Mouse (Mus musculus): ENCODE results near the gene Wwox. TPM values are rescaled to one million over a fixed set of nuclear protein-coding genes. Genes with fewer than 3 reads are reported as not detected.

Wwox gene
- polyA plus RNA-seq, 1 experiment from 2014 or later = 11.6 TPM

DNA sequence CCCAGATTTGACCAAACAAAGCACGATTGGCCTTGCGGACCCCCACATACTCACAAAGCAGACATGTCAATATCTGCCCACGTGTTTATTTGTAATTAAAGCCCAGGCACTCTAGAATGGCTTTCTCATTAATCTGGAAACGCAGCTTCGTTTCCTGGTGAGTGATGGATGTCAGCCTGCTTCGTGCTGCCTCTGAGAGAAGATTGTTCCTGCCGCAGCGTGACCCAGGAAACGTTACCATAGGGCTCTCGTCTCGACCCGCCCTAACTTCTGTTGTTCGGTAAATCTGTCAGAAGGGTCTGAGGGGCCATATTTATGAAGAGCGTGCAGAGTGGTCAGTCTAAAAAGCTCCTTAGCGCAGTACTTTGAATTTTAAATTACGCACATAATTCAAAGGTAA lies 164.9 kb downstream of the Wwox start:
- Histone ChIP-seq H3K36me3 (ENCODE audit: insufficient read depth, low read length) (no peaks in the 10 kb centered on the region), H3K4me2 (replicated peaks; ENCODE audit: low read depth, low read length) (no peak overlapping the region), H3K4me1 (ENCODE audit: insufficient read depth, low read depth, low read length) (no peaks in the 10 kb centered on the region), H3K4me3 (ENCODE audit: low read depth, low read length) (no peak overlapping the region), H3K27ac (ENCODE audit: low read length) (no peak overlapping the region), H3K9ac (replicated peaks; ENCODE audit: low read depth) (no peak overlapping the region), H3K9me3 (ENCODE audit: low read length) (no peaks in the 10 kb centered on the region), H3K27me3 (replicated peaks; ENCODE audit: insufficient read depth, low read length) (no peaks in the 10 kb centered on the region)
- ATAC-seq = no peak
- DNase-seq (ENCODE audit: low spot score) = no peak
- 47% methylated on average over 16 of the region's 16 CpGs for WGBS
- TF ChIP-seq CTCF (IDR thresholded peaks at IDR 0.05) = no peak
- no peak for TF ChIP-seq EP300 (IDR thresholded peaks at IDR 0.05)

DNA sequence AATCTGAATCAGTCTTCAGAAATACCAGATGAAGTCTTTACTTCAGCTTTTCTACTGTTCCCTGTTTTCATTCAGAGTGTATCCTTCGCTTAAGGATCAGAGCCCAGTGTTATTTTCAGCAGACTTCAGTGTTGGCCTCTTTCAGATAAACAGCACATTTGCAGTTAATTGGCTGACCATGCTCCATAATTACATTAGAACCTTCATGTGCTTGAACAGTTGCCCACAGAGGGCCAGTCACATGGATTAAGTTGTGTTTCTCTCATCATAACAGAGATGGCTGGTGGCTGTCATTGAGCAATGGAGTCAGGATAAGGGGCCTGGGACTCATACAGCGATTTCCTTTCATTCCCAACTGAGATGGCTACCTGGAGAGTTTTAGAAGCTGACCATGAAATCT lies 166.2 kb downstream of the Wwox start:
- WGBS = 83% methylated on average over 2 of the region's 2 CpGs
- Histone ChIP-seq H3K27ac (ENCODE audit: low read length) (no peak overlapping the region), H3K9ac (replicated peaks; ENCODE audit: low read depth) (no peak overlapping the region), H3K4me3 (ENCODE audit: low read depth, low read length) (no peak overlapping the region), H3K4me1 (ENCODE audit: insufficient read depth, low read depth, low read length) (no peaks in the 10 kb centered on the region), H3K4me2 (replicated peaks; ENCODE audit: low read depth, low read length) (no peak overlapping the region), H3K27me3 (replicated peaks; ENCODE audit: insufficient read depth, low read length) (no peaks in the 10 kb centered on the region), H3K36me3 (ENCODE audit: insufficient read depth, low read length) (no peaks in the 10 kb centered on the region), H3K9me3 (ENCODE audit: low read length) (no peaks in the 10 kb centered on the region)
- TF ChIP-seq EP300 (IDR thresholded peaks at IDR 0.05) = no peak
- no peak for TF ChIP-seq CTCF (IDR thresholded peaks at IDR 0.05)
- no peak for DNase-seq (ENCODE audit: low spot score)
- ATAC-seq = no peak

DNA sequence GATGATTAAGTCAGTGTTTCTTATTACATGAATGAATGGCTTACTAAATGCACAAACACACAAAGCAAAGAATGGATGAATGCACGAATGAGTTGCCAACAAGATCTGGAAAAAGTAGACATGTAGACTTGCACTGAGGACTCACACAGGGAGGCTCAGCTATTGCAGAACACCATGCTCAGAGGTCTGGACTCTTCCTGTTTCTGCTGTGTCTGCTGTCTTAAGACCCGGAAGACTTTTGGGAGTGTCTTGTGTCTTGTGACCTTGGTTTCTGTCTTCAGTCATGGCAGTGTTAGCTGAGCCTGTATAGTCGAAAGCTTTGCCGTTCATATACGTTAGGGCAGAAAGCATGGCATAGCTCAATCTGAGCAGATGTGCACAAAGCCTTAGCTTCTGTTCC lies 169.9 kb downstream of the Wwox start:
- Histone ChIP-seq H3K36me3 (ENCODE audit: insufficient read depth, low read length) (no peaks in the 10 kb centered on the region), H3K4me3 (ENCODE audit: low read depth, low read length) (no peak overlapping the region), H3K9ac (replicated peaks; ENCODE audit: low read depth) (no peak overlapping the region), H3K27me3 (replicated peaks; ENCODE audit: insufficient read depth, low read length) (no peaks in the 10 kb centered on the region), H3K4me2 (replicated peaks; ENCODE audit: low read depth, low read length) (no peak overlapping the region), H3K27ac (ENCODE audit: low read length) (no peak overlapping the region), H3K9me3 (ENCODE audit: low read length) (no peaks in the 10 kb centered on the region), H3K4me1 (ENCODE audit: insufficient read depth, low read depth, low read length) (no peaks in the 10 kb centered on the region; the same call in 1 of the 2 replicates)
- TF ChIP-seq CTCF (IDR thresholded peaks at IDR 0.05) = no peak
- no peak for TF ChIP-seq EP300 (IDR thresholded peaks at IDR 0.05)
- DNase-seq (ENCODE audit: low spot score) (no peak), ATAC-seq (no peak)
- WGBS = 90% methylated on average over 5 of the region's 5 CpGs

DNA sequence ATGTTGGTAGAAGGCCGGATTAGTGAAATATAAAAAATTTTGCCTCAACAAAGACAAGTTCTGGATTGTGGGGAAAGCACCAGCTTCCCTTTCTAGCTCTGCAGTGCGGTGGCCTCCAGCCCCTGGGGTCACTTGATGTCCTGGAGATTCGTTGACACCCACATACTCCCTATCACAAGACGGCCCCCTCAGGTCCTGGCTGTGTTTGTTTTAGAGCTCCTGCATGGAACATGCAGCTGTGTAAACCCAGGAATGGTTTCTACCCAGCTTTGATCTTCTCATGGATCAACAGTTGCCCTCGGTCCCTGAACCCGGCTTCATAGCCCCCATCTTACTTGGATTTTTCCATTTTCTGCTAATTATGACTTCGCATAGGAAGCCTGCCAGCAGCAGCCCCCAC lies 171.6 kb downstream of the Wwox start:
- no peaks in the 10 kb centered on the region for H3K36me3 ChIP-seq (ENCODE audit: insufficient read depth, low read length)
- 53% methylated on average over 7 of the region's 7 CpGs for WGBS
- ATAC-seq (no peak), DNase-seq (ENCODE audit: low spot score) (no peak)
- H3K9me3 ChIP-seq (ENCODE audit: low read length) = no peaks in the 10 kb centered on the region
- no peak overlapping the region for H3K27ac ChIP-seq (ENCODE audit: low read length)
- no peak overlapping the region for H3K4me2 ChIP-seq (replicated peaks; ENCODE audit: low read depth, low read length)
- H3K4me1 ChIP-seq (ENCODE audit: insufficient read depth, low read depth, low read length) = no peaks in the 10 kb centered on the region; the same call in 1 of the 2 replicates
- H3K4me3 ChIP-seq (ENCODE audit: low read depth, low read length) = no peak overlapping the region
- no peaks in the 10 kb centered on the region for H3K27me3 ChIP-seq (replicated peaks; ENCODE audit: insufficient read depth, low read length)
- no peak for TF ChIP-seq CTCF (IDR thresholded peaks at IDR 0.05)
- no peak for TF ChIP-seq EP300 (IDR thresholded peaks at IDR 0.05)
- no peak overlapping the region for H3K9ac ChIP-seq (replicated peaks; ENCODE audit: low read depth)

DNA sequence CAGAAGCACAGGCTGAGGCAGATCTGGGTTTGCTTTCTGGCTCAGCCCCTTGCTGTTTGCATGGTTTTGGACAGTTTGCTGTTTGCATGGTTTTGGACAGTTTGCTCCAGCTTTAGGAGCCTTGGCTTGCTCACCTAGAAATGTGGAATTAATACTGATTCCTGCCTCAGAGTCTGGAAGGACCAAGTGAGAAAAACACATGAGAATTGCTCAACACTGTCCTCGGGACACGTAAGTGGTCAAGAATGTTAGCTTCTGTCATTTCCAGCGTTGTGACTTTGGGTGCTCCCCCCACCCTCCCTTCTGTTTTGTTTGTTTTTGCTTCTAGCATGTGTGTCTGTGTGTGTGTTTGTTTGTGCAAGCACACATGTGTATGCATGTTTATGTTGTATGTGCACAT lies 172.6 kb downstream of the Wwox start:
- Histone ChIP-seq H3K9me3 (ENCODE audit: low read length) (no peaks in the 10 kb centered on the region), H3K9ac (replicated peaks; ENCODE audit: low read depth) (no peak overlapping the region), H3K4me1 (ENCODE audit: insufficient read depth, low read depth, low read length) (no peaks in the 10 kb centered on the region; the same call in 1 of the 2 replicates), H3K4me2 (replicated peaks; ENCODE audit: low read depth, low read length) (no peak overlapping the region), H3K27ac (ENCODE audit: low read length) (no peak overlapping the region; the same call in 1 of the 2 replicates), H3K36me3 (ENCODE audit: insufficient read depth, low read length) (no peaks in the 10 kb centered on the region), H3K27me3 (replicated peaks; ENCODE audit: insufficient read depth, low read length) (no peaks in the 10 kb centered on the region), H3K4me3 (ENCODE audit: low read depth, low read length) (no peak overlapping the region)
- no peak for TF ChIP-seq EP300 (IDR thresholded peaks at IDR 0.05)
- no peak for TF ChIP-seq CTCF (IDR thresholded peaks at IDR 0.05)
- 48% methylated on average over 3 of the region's 3 CpGs for WGBS
- ATAC-seq = no peak
- peak; percentile 73 for DNase-seq (ENCODE audit: low spot score)

DNA sequence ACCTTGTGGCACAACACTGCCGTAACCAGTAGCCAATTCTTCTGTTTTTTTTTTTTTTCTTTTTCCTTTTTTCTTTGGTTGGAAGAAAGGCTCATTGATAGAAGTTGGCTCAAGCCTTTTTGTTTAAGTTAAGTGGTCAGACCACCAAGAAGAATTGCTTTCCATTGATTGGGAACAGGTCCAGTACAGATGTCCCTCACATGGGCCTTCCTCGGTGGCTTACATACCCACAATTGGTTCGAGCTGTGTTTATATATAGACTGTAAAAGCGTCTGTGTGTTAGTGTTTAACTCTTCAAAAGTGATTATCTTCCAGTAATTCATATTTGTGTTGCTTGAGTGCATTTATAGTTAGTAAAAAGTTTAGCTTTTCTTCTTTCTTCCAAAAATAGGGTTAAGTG lies 176.0 kb downstream of the Wwox start:
- no peak for DNase-seq (ENCODE audit: low spot score)
- Histone ChIP-seq H3K9ac (replicated peaks; ENCODE audit: low read depth) (no peak overlapping the region), H3K4me2 (replicated peaks; ENCODE audit: low read depth, low read length) (no peak overlapping the region), H3K4me3 (ENCODE audit: low read depth, low read length) (no peak overlapping the region), H3K27me3 (replicated peaks; ENCODE audit: insufficient read depth, low read length) (no peaks in the 10 kb centered on the region), H3K9me3 (ENCODE audit: low read length) (no peaks in the 10 kb centered on the region), H3K27ac (ENCODE audit: low read length) (no peak overlapping the region), H3K36me3 (ENCODE audit: insufficient read depth, low read length) (no peaks in the 10 kb centered on the region), H3K4me1 (ENCODE audit: insufficient read depth, low read depth, low read length) (no peaks in the 10 kb centered on the region; the same call in 1 of the 2 replicates)
- TF ChIP-seq EP300 (IDR thresholded peaks at IDR 0.05) = no peak
- no peak for TF ChIP-seq CTCF (IDR thresholded peaks at IDR 0.05)
- no peak for ATAC-seq
- 49% methylated on average over 4 of the region's 4 CpGs for WGBS

DNA sequence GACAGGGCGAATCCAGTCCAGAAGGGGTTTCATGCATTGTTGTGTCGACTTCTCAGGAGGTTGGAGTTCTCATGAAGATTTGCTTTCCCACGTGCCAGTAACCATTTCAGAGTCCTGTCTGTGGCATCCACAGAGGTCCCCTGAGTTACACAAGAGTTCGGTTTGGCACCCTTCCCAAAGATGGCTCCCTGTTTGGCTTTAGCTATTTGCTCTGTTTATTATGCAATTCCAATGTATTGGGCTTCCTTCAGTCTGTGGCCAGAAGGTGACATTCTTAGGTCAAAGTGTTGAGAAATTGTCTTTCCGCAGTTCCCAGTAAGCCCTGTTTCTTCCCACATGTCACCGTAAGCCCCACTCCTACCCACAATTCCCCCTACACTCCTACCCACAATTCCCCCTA lies 176.5 kb downstream of the Wwox start:
- H3K36me3 ChIP-seq (ENCODE audit: insufficient read depth, low read length) = no peaks in the 10 kb centered on the region
- no peaks in the 10 kb centered on the region for H3K9me3 ChIP-seq (ENCODE audit: low read length)
- no peak overlapping the region for H3K4me2 ChIP-seq (replicated peaks; ENCODE audit: low read depth, low read length)
- TF ChIP-seq CTCF (IDR thresholded peaks at IDR 0.05) (no peak), EP300 (IDR thresholded peaks at IDR 0.05) (0 out of 2 replicates have a peak, but pooled peaks have one; percentile 22)
- peak overlapping the region; percentile 35; the same call in 1 of the 2 replicates for H3K27ac ChIP-seq (ENCODE audit: low read length)
- H3K9ac ChIP-seq (replicated peaks; ENCODE audit: low read depth) = no peak overlapping the region
- H3K27me3 ChIP-seq (replicated peaks; ENCODE audit: insufficient read depth, low read length) = no peaks in the 10 kb centered on the region
- ATAC-seq = peak; percentile 67
- DNase-seq (ENCODE audit: low spot score) = peak; percentile 75
- no peak overlapping the region for H3K4me3 ChIP-seq (ENCODE audit: low read depth, low read length)
- H3K4me1 ChIP-seq (ENCODE audit: insufficient read depth, low read depth, low read length) = no peaks in the 10 kb centered on the region; the same call in 1 of the 2 replicates
- 55% methylated on average over 6 of the region's 6 CpGs for WGBS

Data from lung, postnatal 0 days (tissue).